Mouse (Mus musculus) cerebellum, postnatal 10 days (tissue): ENCODE measurements at regions not wholly inside any gene's neighbourhood (a gene's known extent, or its start where the extent isn't known, plus 50 kb on each side); places are given as distances from the start of the nearest gene placed in this dataset.

Experiments used
- DNase-seq, 2 experiments: peaks; one replicate each; pipeline ENCODE4 v3.0.0; 2021; ENCODE audit warnings: mixed read lengths in 2 of 2

- DNase-seq, result no peak
Observed at GRCm38 (mm10) chr8:89634864-89635263, 590.9 kb upstream of the Sall1 start.

- no peak for DNase-seq
Observed at GRCm38 (mm10) chr8:89632304-89632703, 588.3 kb upstream of the Sall1 start.

- DNase-seq, result peak; percentile 18 to 19
Observed at GRCm38 (mm10) chr8:89630540-89630939, 586.6 kb upstream of the Sall1 start.

- no peak for DNase-seq
Observed at GRCm38 (mm10) chr8:89618089-89618488, 574.1 kb upstream of the Sall1 start.

GRCm38 (mm10) chr8:89615863-89616558 is 572.0 kb upstream of the Sall1 start:
- DNase-seq, result no peak

- no peak for DNase-seq
Observed at GRCm38 (mm10) chr8:89609074-89609473, 565.1 kb upstream of the Sall1 start.

GRCm38 (mm10) chr8:89605905-89606468 is 562.0 kb upstream of the Sall1 start:
- DNase-seq, result no peak

- peak; percentile 5 to 29 for DNase-seq
Observed at GRCm38 (mm10) chr8:89604461-89604860, 560.5 kb upstream of the Sall1 start.

GRCm38 (mm10) chr8:89596380-89596779 is 552.4 kb upstream of the Sall1 start:
- DNase-seq, result no peak

- DNase-seq, result no peak
Observed at GRCm38 (mm10) chr8:89583091-89583490, 539.1 kb upstream of the Sall1 start.

GRCm38 (mm10) chr8:89582566-89582965 is 538.6 kb upstream of the Sall1 start:
- no peak for DNase-seq

- DNase-seq, result peak; percentile 94 to 95
Observed at GRCm38 (mm10) chr8:89571816-89572215, 527.9 kb upstream of the Sall1 start.

GRCm38 (mm10) chr8:89570639-89571325 is 526.8 kb upstream of the Sall1 start:
- no peak for DNase-seq

- DNase-seq, result peak; percentile 23 to 26
Observed at GRCm38 (mm10) chr8:89569406-89569805, 525.4 kb upstream of the Sall1 start.

- DNase-seq, result no peak
Observed at GRCm38 (mm10) chr8:89568641-89569040, 524.7 kb upstream of the Sall1 start.

- DNase-seq, result no peak
Observed at GRCm38 (mm10) chr8:89566986-89567385, 523.0 kb upstream of the Sall1 start.

- DNase-seq, result no peak
Observed at GRCm38 (mm10) chr8:89566461-89566860, 522.5 kb upstream of the Sall1 start.

GRCm38 (mm10) chr8:89565147-89565826 is 521.3 kb upstream of the Sall1 start:
- DNase-seq, result no peak

- no peak for DNase-seq
Observed at GRCm38 (mm10) chr8:89563544-89563943, 519.6 kb upstream of the Sall1 start.

- DNase-seq, result no peak
Observed at GRCm38 (mm10) chr8:89562597-89562996, 518.6 kb upstream of the Sall1 start.

GRCm38 (mm10) chr8:89541231-89541630 is 497.3 kb upstream of the Sall1 start:
- no peak for DNase-seq

- no peak for DNase-seq
Observed at GRCm38 (mm10) chr8:89534605-89535004, 490.6 kb upstream of the Sall1 start.

GRCm38 (mm10) chr8:89525041-89525440 is 481.1 kb upstream of the Sall1 start:
- DNase-seq, result no peak

- DNase-seq, result no peak
Observed at GRCm38 (mm10) chr8:89523336-89523735, 479.4 kb upstream of the Sall1 start.
